Mouse (Mus musculus) CH12.LX (cell line): ENCODE data around the gene Paics. TPM values are rescaled to one million over a fixed set of nuclear protein-coding genes. Genes with fewer than 3 reads are reported as not detected.

Experiments
- DNase-seq: peaks from one replicate; pipeline ENCODE4 v3.0.0-alpha.2; 2013; ENCODE audit errors: extremely low read depth
- H3K27ac ChIP-seq: 2 replicates; pipeline ENCODE4 v1.5.1; 2012; ENCODE audit warnings: low read depth, mild to moderate bottlenecking, control low read depth, moderate library complexity; ENCODE audit not compliant: insufficient read depth
- H3K27me3 ChIP-seq: replicated peaks from 2 replicates; pipeline ENCODE3; 2012; ENCODE audit warnings: inconsistent platforms
- H3K36me3 ChIP-seq, 2 experiments: replicated peaks in 1 of 2; 2 replicates each; pipeline versions ENCODE3 to v1.6.1; 2012; ENCODE audit warnings: inconsistent platforms in 1 of 2, low read length in 1 of 2, mild to moderate bottlenecking in 1 of 2, mixed read lengths in 1 of 2, moderate library complexity in 1 of 2; ENCODE audit not compliant: control insufficient read depth in 1 of 2, insufficient read depth in 1 of 2
- H3K4me1 ChIP-seq, 2 experiments: 2 replicates each; pipeline ENCODE4 v1.6.1; 2012; ENCODE audit warnings: inconsistent platforms in 1 of 2, moderate library complexity in 1 of 2; ENCODE audit not compliant: insufficient read depth in 2 of 2, control insufficient read depth in 1 of 2
- H3K4me2 ChIP-seq: 2 replicates; pipeline ENCODE4 v1.6.1; 2012; ENCODE audit warnings: low read depth, mild to moderate bottlenecking, control low read depth; ENCODE audit not compliant: poor library complexity, insufficient read depth, severe bottlenecking
- H3K4me3 ChIP-seq, 3 experiments: fragments of 150-350 bp in 1 of 3; sonication (generic) in 1 of 3; replicated peaks in 1 of 3; 2 replicates each; pipeline versions ENCODE3 to v1.5.1; 2011 to 2012; ENCODE audit warnings: low read depth in 2 of 3, low read length in 2 of 3, mild to moderate bottlenecking in 2 of 3, moderate library complexity in 2 of 3, control low read depth in 1 of 3, improper control_type of control experiment in 1 of 3, inconsistent platforms in 1 of 3, mixed read lengths in 1 of 3; ENCODE audit not compliant: poor library complexity in 1 of 3
- H3K79me2 ChIP-seq: replicated peaks from 2 replicates; pipeline ENCODE4 v1.6.1; 2012; ENCODE audit warnings: mild to moderate bottlenecking, moderate library complexity; ENCODE audit not compliant: control insufficient read depth, poor library complexity, insufficient read depth, severe bottlenecking; ENCODE audit errors: extremely low read depth
- H3K9ac ChIP-seq: 2 replicates; pipeline ENCODE4 v1.6.1; 2012; ENCODE audit warnings: low read depth, mild to moderate bottlenecking, control low read depth, moderate library complexity; ENCODE audit not compliant: insufficient read depth
- H3K9me3 ChIP-seq: replicated peaks from 2 replicates; pipeline ENCODE3; 2012; ENCODE audit warnings: low read length, inconsistent platforms, mixed read lengths
- BHLHE40 ChIP-seq: IDR thresholded peaks from 2 replicates; pipeline ENCODE4 v1.6.1; 2011; ENCODE audit warnings: mild to moderate bottlenecking, low read depth, low read length, improper control_type of control experiment
- CHD1 ChIP-seq: IDR thresholded peaks from 2 replicates; pipeline ENCODE4 v1.6.1; 2012; ENCODE audit warnings: low read depth, low read length, improper control_type of control experiment, inconsistent platforms
- CHD2 ChIP-seq: IDR thresholded peaks from 2 replicates; pipeline ENCODE4 v1.6.1; 2011; ENCODE audit warnings: low read length, improper control_type of control experiment
- CTCF ChIP-seq, 2 experiments: IDR thresholded peaks in 1 of 2; conservative IDR thresholded peaks in 1 of 2; 2 replicates each; pipeline ENCODE4 v1.5.1; 2011 to 2012; ENCODE audit warnings: low read depth in 2 of 2, low read length in 2 of 2, improper control_type of control experiment in 1 of 2, inconsistent platforms in 1 of 2, mild to moderate bottlenecking in 1 of 2, moderate library complexity in 1 of 2
- E2F4 ChIP-seq: IDR thresholded peaks from 2 replicates; pipeline ENCODE4 v1.6.1; 2011; ENCODE audit warnings: low read depth, low read length, improper control_type of control experiment; ENCODE audit not compliant: insufficient replicate concordance
- ELF1 ChIP-seq: IDR thresholded peaks from 2 replicates; pipeline ENCODE4 v1.6.1; 2014; ENCODE audit warnings: low read depth, mild to moderate bottlenecking, inconsistent platforms, low read length, improper control_type of control experiment
- EP300 ChIP-seq: IDR thresholded peaks from 2 replicates; pipeline ENCODE4 v1.6.1; 2011; ENCODE audit warnings: low read length, improper control_type of control experiment
- ETS1 ChIP-seq: conservative IDR thresholded peaks from 2 replicates; pipeline ENCODE4 v1.6.1; 2012; ENCODE audit warnings: low read depth, mild to moderate bottlenecking, inconsistent platforms, low read length, improper control_type of control experiment, moderate library complexity
- GABPA ChIP-seq: IDR thresholded peaks from 2 replicates; pipeline ENCODE4 v1.6.1; 2012; ENCODE audit warnings: low read depth, low read length, improper control_type of control experiment, inconsistent platforms; ENCODE audit not compliant: insufficient replicate concordance
- HCFC1 ChIP-seq: IDR thresholded peaks from 2 replicates; pipeline ENCODE4 v1.6.1; 2012; ENCODE audit warnings: low read depth, mild to moderate bottlenecking, inconsistent platforms, low read length, improper control_type of control experiment
- IRF4 ChIP-seq: IDR thresholded peaks from 2 replicates; pipeline ENCODE4 v1.6.1; 2014; ENCODE audit warnings: low read depth, mild to moderate bottlenecking, inconsistent platforms, low read length, improper control_type of control experiment
- JUN ChIP-seq: IDR thresholded peaks from 2 replicates; pipeline ENCODE4 v1.6.1; 2011; ENCODE audit warnings: low read depth, mild to moderate bottlenecking, low read length, improper control_type of control experiment, moderate library complexity; ENCODE audit not compliant: insufficient read depth
- JUND ChIP-seq: conservative IDR thresholded peaks from 2 replicates; pipeline ENCODE4 v1.6.1; 2011; ENCODE audit warnings: low read depth, low read length, improper control_type of control experiment
- KAT2A ChIP-seq: IDR thresholded peaks from 2 replicates; pipeline ENCODE4 v1.6.1; 2012; ENCODE audit warnings: low read length, improper control_type of control experiment, inconsistent platforms; ENCODE audit not compliant: insufficient replicate concordance
- MAFK ChIP-seq: IDR thresholded peaks from 2 replicates; pipeline ENCODE4 v1.6.1; 2011; ENCODE audit warnings: low read length, improper control_type of control experiment; ENCODE audit not compliant: insufficient replicate concordance
- MAX ChIP-seq: IDR thresholded peaks from 2 replicates; pipeline ENCODE4 v1.6.1; 2011; ENCODE audit warnings: low read length, improper control_type of control experiment
- MAZ ChIP-seq: IDR thresholded peaks from 2 replicates; pipeline ENCODE4 v1.6.1; 2012; ENCODE audit warnings: low read depth, mild to moderate bottlenecking, inconsistent platforms, low read length, improper control_type of control experiment, moderate library complexity
- MEF2A ChIP-seq: IDR thresholded peaks from 2 replicates; pipeline ENCODE4 v1.6.1; 2014; ENCODE audit warnings: low read depth, mild to moderate bottlenecking, inconsistent platforms, low read length, improper control_type of control experiment, borderline replicate concordance
- MXI1 ChIP-seq: IDR thresholded peaks from 2 replicates; pipeline ENCODE4 v1.6.1; 2011; ENCODE audit warnings: mild to moderate bottlenecking, low read depth, low read length, improper control_type of control experiment
- MYC ChIP-seq: IDR thresholded peaks from 2 replicates; pipeline ENCODE4 v1.6.1; 2011; ENCODE audit warnings: low read depth, mild to moderate bottlenecking, improper control_type of control experiment, low read length
- NELFE ChIP-seq: IDR thresholded peaks from 2 replicates; pipeline ENCODE4 v1.6.1; 2011; ENCODE audit warnings: low read depth, low read length, improper control_type of control experiment
- NRF1 ChIP-seq: IDR thresholded peaks from 2 replicates; pipeline ENCODE4 v1.6.1; 2014; ENCODE audit warnings: low read depth, mild to moderate bottlenecking, inconsistent platforms, low read length, improper control_type of control experiment, moderate library complexity
- PAX5 ChIP-seq: IDR thresholded peaks from 2 replicates; pipeline ENCODE4 v1.6.1; 2012; ENCODE audit warnings: low read length, inconsistent platforms, mixed read lengths
- POLR2A ChIP-seq: IDR thresholded peaks from 2 replicates; pipeline ENCODE4 v1.6.1; 2011; ENCODE audit warnings: low read depth, mild to moderate bottlenecking, improper control_type of control experiment, low read length
- POLR2AphosphoS2 ChIP-seq: IDR thresholded peaks from 2 replicates; pipeline ENCODE4 v1.6.1; 2011; ENCODE audit warnings: low read depth, low read length, improper control_type of control experiment
- RAD21 ChIP-seq: IDR thresholded peaks from 2 replicates; pipeline ENCODE4 v1.6.1; 2011; ENCODE audit warnings: low read depth, mild to moderate bottlenecking, low read length, improper control_type of control experiment, moderate library complexity
- RCOR1 ChIP-seq: conservative IDR thresholded peaks from 2 replicates; pipeline ENCODE4 v1.6.1; 2012; ENCODE audit warnings: low read depth, mild to moderate bottlenecking, inconsistent platforms, low read length, improper control_type of control experiment
- SIN3A ChIP-seq: IDR thresholded peaks from 2 replicates; pipeline ENCODE4 v1.6.1; 2012; ENCODE audit warnings: low read length, improper control_type of control experiment, inconsistent platforms
- SMC3 ChIP-seq: IDR thresholded peaks from 2 replicates; pipeline ENCODE4 v1.6.1; 2011; ENCODE audit warnings: low read depth, low read length, improper control_type of control experiment
- TBP ChIP-seq: conservative IDR thresholded peaks from 2 replicates; pipeline ENCODE4 v1.6.1; 2011; ENCODE audit warnings: low read depth, low read length, improper control_type of control experiment
- TCF12 ChIP-seq: IDR thresholded peaks from 2 replicates; pipeline ENCODE4 v1.6.1; 2014; ENCODE audit warnings: low read depth, mild to moderate bottlenecking, inconsistent platforms, low read length, improper control_type of control experiment
- UBTF ChIP-seq: IDR thresholded peaks from 2 replicates; pipeline ENCODE4 v1.6.1; 2012; ENCODE audit warnings: low read depth, mild to moderate bottlenecking, inconsistent platforms, low read length, improper control_type of control experiment, moderate library complexity
- USF1 ChIP-seq: IDR thresholded peaks from 2 replicates; pipeline ENCODE4 v1.6.1; 2014; ENCODE audit warnings: low read depth, mild to moderate bottlenecking, inconsistent platforms, low read length, improper control_type of control experiment
- USF2 ChIP-seq: conservative IDR thresholded peaks from 2 replicates; pipeline ENCODE4 v1.6.1; 2011; ENCODE audit warnings: low read depth, low read length, improper control_type of control experiment
- ZC3H11A ChIP-seq: IDR thresholded peaks from 2 replicates; pipeline ENCODE4 v1.6.1; 2012; ENCODE audit warnings: low read depth, mild to moderate bottlenecking, inconsistent platforms, low read length, improper control_type of control experiment
- ZKSCAN1 ChIP-seq: IDR thresholded peaks from 2 replicates; pipeline ENCODE4 v1.6.1; 2012; ENCODE audit warnings: low read depth, inconsistent platforms, low read length, improper control_type of control experiment, borderline replicate concordance
- ZMIZ1 ChIP-seq: IDR thresholded peaks from 2 replicates; pipeline ENCODE4 v1.6.1; 2012; ENCODE audit warnings: low read depth, mild to moderate bottlenecking, inconsistent platforms, low read length, improper control_type of control experiment
- ZNF384 ChIP-seq: IDR thresholded peaks from 2 replicates; pipeline ENCODE4 v1.6.1; 2012; ENCODE audit warnings: low read depth, low read length, improper control_type of control experiment, inconsistent platforms
- dilution Hi-C: fragments of 300-500 bp; cut with MboI; formaldehyde crosslinking; loops from 2 replicates; pipeline ENCODE4 v1.14.3; 2020; ENCODE audit warnings: low sequenced_read_pairs; ENCODE audit not compliant: extremely low pct_unique_long_range_greater_than_20kb, extremely low pct_ligation_motif_present
- in situ Hi-C: fragments of 300-500 bp; cut with MboI; formaldehyde crosslinking; loops from 3 replicates; pipeline ENCODE4 v1.14.3; 2019; ENCODE audit warnings: low sequenced_read_pairs, low pct_ligation_motif_present, low pct_unique_long_range_greater_than_20kb, mixed read lengths
- polyA plus RNA-seq: library from polyadenylated mRNA; unstranded; fragments of >175 nt; gene quantifications from 2 replicates; pipeline ENCODE4 v1.2.1, GENCODE M21; 2012; ENCODE audit warnings: low read depth; ENCODE audit not compliant: insufficient read length
- total RNA-seq, 2 experiments: library from RNA; depleted of rRNA; stranded (reverse); fragments of 300-350 nt in 1 of 2; fragments of >200 nt in 1 of 2; gene quantifications; 2 replicates each; pipeline ENCODE4 v1.2.3; 2012 to 2014

Paics gene
- total and polyA plus RNA-seq, 3 experiments = 259 to 440 (median 274) TPM

- Histone ChIP-seq H3K36me3 (peaks cover 28 to 45% of the 10 kb centered on the region in 2 experiments), H3K9me3 (no peaks in the 10 kb centered on the region), H3K79me2 (peaks cover 31% of the 10 kb centered on the region), H3K27me3 (no peaks in the 10 kb centered on the region), H3K9ac (peak within 1 kb of the TSS; percentile 97), H3K4me1 (peaks cover 4 to 17% of the 10 kb centered on the region in 2 experiments; a peak in 3 of 4 replicates), H3K4me3 (peak within 1 kb of the TSS; percentile 93 to 99 (median 98)), H3K27ac (peak within 1 kb of the TSS; percentile 83), H3K4me2 (peak within 1 kb of the TSS; percentile 94)
- dilution Hi-C loops = no loop called here
- in situ Hi-C loops = no loop called here
- peak; percentile 86 for DNase-seq
- TF ChIP-seq MAZ = peak; percentile 87
- no peak for TF ChIP-seq ZNF384
- TF ChIP-seq IRF4 = 0 out of 2 replicates have a peak, but pooled peaks have one; percentile 30
- TF ChIP-seq POLR2AphosphoS2 = no peak
- TF ChIP-seq USF2 = no peak
- peak; percentile 71 for TF ChIP-seq ELF1
- no peak for TF ChIP-seq TBP
- no peak for TF ChIP-seq ZC3H11A
- peak; percentile 71 for TF ChIP-seq MYC
- no peak for TF ChIP-seq BHLHE40
- TF ChIP-seq EP300 = no peak
- TF ChIP-seq UBTF = no peak
- TF ChIP-seq E2F4 = no peak
- TF ChIP-seq CTCF (conservative IDR thresholded peaks at IDR 0.05 in 1 of 2, IDR thresholded peaks at IDR 0.05 in 1 of 2; ENCODE audit: low read depth in 2 of 2, low read length in 2 of 2) = no peak
- no peak for TF ChIP-seq PAX5
- peak; percentile 90 for TF ChIP-seq MXI1
- no peak for TF ChIP-seq MAFK
- TF ChIP-seq GABPA = no peak
- peak; percentile 29; the same call in 1 of the 2 replicates for TF ChIP-seq NRF1
- no peak for TF ChIP-seq RCOR1
- TF ChIP-seq MAX = peak; percentile 75
- peak; percentile 69; the same call in 1 of the 2 replicates for TF ChIP-seq ZMIZ1
- no peak for TF ChIP-seq USF1
- no peak for TF ChIP-seq ETS1
- no peak for TF ChIP-seq SMC3
- peak; percentile 72 for TF ChIP-seq POLR2A
- TF ChIP-seq TCF12 = peak; percentile 75
- peak; percentile 97 for TF ChIP-seq SIN3A
- peak; percentile 64 for TF ChIP-seq CHD1
- TF ChIP-seq NELFE = peak; percentile 73; the same call in 1 of the 2 replicates
- TF ChIP-seq JUN = no peak
- peak; percentile 77; the same call in 1 of the 2 replicates for TF ChIP-seq KAT2A
- 0 out of 2 replicates have a peak, but pooled peaks have one; percentile 16 for TF ChIP-seq MEF2A
- TF ChIP-seq CHD2 = peak; percentile 95
- TF ChIP-seq RAD21 = no peak
- no peak for TF ChIP-seq ZKSCAN1
- TF ChIP-seq JUND = no peak
- TF ChIP-seq HCFC1 = peak; percentile 77
These were observed 23.6 kb downstream of the Paics start, which contains the start of gene Srp72 for GRCm38 (mm10) chr5:76974554-76975285. Gene Srp72, plus strand, starts transcription at chr5:76974683.
